Mouse (Mus musculus) stomach, postnatal 0 days (tissue): Measurements from ENCODE around the gene Rsph9. TPM values are rescaled to one million over a fixed set of nuclear protein-coding genes. Genes with fewer than 3 reads are reported as not detected.
A peak's percentile ranks its signal among the peaks of the same experiment; 100 is the strongest.

Experiments used
- ATAC-seq: fragments of 200-750 bp; cut with Nextera tagmentation; 2 replicates; pipeline ENCODE4 v1.8.0; 2017; ENCODE audit not compliant: low FRiP score, low TSS enrichment
- DNase-seq: peaks from one replicate; pipeline ENCODE4 v3.0.0-alpha.2; 2016; ENCODE audit warnings: low spot score
- H3K27ac ChIP-seq: fragments of 300-500 bp; sonication (generic); replicated peaks from 2 replicates; pipeline ENCODE4 v1.5.1; 2014; ENCODE audit warnings: mild to moderate bottlenecking, control low read depth
- H3K27me3 ChIP-seq: fragments of 300-500 bp; sonication (generic); 2 replicates; pipeline ENCODE4 v1.6.1; 2014; ENCODE audit warnings: low read length; ENCODE audit not compliant: control insufficient read depth, insufficient read depth
- H3K36me3 ChIP-seq: fragments of 300-500 bp; sonication (generic); 2 replicates; pipeline ENCODE4 v1.6.1; 2014; ENCODE audit warnings: low read length, mixed read lengths; ENCODE audit not compliant: control insufficient read depth, insufficient read depth
- H3K4me1 ChIP-seq: fragments of 300-500 bp; sonication (generic); replicated peaks from 2 replicates; pipeline ENCODE4 v1.6.1; 2014; ENCODE audit warnings: antibody characterized with exemption; ENCODE audit not compliant: control insufficient read depth, insufficient read depth
- H3K4me2 ChIP-seq: fragments of 300-500 bp; sonication (generic); replicated peaks from 2 replicates; pipeline ENCODE4 v1.6.1; 2014; ENCODE audit warnings: low read depth, mild to moderate bottlenecking, control low read depth, moderate library complexity
- H3K4me3 ChIP-seq: fragments of 300-500 bp; sonication (generic); 2 replicates; pipeline ENCODE4 v1.5.1; 2014; ENCODE audit warnings: low read depth, low read length, control low read depth
- H3K9ac ChIP-seq: fragments of 300-500 bp; sonication (generic); 2 replicates; pipeline ENCODE4 v1.6.1; 2014; ENCODE audit warnings: mild to moderate bottlenecking, low read length, control low read depth, mixed read lengths
- H3K9me3 ChIP-seq: fragments of 300-500 bp; sonication (generic); 2 replicates; pipeline ENCODE4 v1.6.1; 2016; ENCODE audit warnings: low read length; ENCODE audit not compliant: control insufficient read depth
- CTCF ChIP-seq: IDR thresholded peaks from 2 replicates; pipeline ENCODE4 v1.5.1; 2016; ENCODE audit warnings: antibody characterized with exemption, low read depth, mild to moderate bottlenecking, moderate library complexity
- EP300 ChIP-seq: optimal IDR thresholded peaks from 2 replicates; pipeline ENCODE3; 2016; ENCODE audit warnings: antibody characterized with exemption
- WGBS: fragments of 180-500 bp; shearing (Covaris S2); extraction: QIAGEN DNeasy Blood & Tissue Kit; methylation state at CpG from one replicate; pipeline ENCODE4 v1.1.7; 2014; 5-methylcytosine and 5-hydroxymethylcytosine counted together
- polyA plus RNA-seq: library from polyadenylated mRNA; unstranded; fragments of >200 nt; fragmentation: Nextera tagmentation; extraction: Ambion mirVana; gene quantifications from 2 replicates; pipeline ENCODE4 v1.2.1, GENCODE M21; 2015

Rsph9 gene
- polyA plus RNA-seq, 1 experiment from 2014 or later: 13.1 TPM

DNA sequence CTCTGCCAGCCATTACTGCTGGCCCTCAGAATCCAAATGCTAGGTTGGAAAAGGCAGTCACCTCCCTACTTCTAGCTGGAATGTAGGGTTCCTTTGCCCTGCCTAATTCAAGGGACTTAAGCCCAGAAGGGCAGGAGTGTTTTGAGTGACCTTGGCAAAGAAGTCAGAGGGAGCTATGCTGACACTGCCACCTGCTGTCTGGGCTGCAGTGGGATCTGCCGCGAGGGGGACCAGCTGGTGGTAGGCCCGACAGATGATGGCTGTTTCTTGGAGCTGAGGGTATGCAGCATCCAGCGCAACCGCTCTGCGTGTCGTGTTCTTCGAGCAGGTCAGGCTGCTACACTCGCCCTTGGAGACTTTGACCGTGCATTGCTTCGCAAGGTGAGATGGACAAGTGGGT, 23.0 kb upstream of the Rsph9 start:
- no peaks in the 10 kb centered on the region for H3K9me3 ChIP-seq
- no peaks in the 10 kb centered on the region; the same call in 1 of the 2 replicates for H3K4me1 ChIP-seq
- H3K9ac ChIP-seq: no peak overlapping the region
- no peak overlapping the region for H3K4me2 ChIP-seq
- ATAC-seq (no peak), DNase-seq (no peak)
- WGBS: 78% methylated on average over 11 of the region's 11 CpGs
- no peak overlapping the region for H3K4me3 ChIP-seq
- TF ChIP-seq CTCF (peak; percentile 59), EP300 (no peak)
- H3K27ac ChIP-seq: no peak overlapping the region
- H3K27me3 ChIP-seq: no peaks in the 10 kb centered on the region
- peaks cover 31% of the 10 kb centered on the region for H3K36me3 ChIP-seq

DNA sequence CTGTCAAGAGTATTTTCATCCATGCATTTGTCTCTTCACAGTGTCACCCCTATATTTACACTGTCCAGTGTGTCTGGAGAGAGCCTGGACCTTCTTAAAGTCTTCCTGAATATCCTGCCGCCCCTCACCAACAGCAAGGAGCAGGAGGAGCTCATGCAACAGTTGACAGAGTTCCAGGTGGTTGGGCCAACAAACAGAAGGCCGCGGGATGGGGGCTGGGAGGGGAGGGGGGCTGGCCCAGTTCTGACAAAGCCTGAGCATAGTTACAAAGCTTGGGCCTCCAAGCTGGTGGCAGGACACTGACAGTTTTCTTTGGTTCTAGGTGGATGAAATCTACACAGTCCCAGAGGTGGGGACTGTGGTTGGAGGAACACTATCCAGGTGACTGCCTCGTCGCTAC, 22.3 kb upstream of the Rsph9 start:
- TF ChIP-seq CTCF: no peak
- no peak for TF ChIP-seq EP300
- no peaks in the 10 kb centered on the region; the same call in 1 of the 2 replicates for H3K4me1 ChIP-seq
- DNase-seq: no peak
- ATAC-seq: no peak
- H3K9me3 ChIP-seq: no peaks in the 10 kb centered on the region
- peaks cover 29% of the 10 kb centered on the region for H3K36me3 ChIP-seq
- no peaks in the 10 kb centered on the region for H3K27me3 ChIP-seq
- H3K4me3 ChIP-seq: no peak overlapping the region
- H3K9ac ChIP-seq: no peak overlapping the region
- WGBS: 56% methylated on average over 5 of the region's 5 CpGs
- H3K4me2 ChIP-seq: no peak overlapping the region
- no peak overlapping the region for H3K27ac ChIP-seq

DNA sequence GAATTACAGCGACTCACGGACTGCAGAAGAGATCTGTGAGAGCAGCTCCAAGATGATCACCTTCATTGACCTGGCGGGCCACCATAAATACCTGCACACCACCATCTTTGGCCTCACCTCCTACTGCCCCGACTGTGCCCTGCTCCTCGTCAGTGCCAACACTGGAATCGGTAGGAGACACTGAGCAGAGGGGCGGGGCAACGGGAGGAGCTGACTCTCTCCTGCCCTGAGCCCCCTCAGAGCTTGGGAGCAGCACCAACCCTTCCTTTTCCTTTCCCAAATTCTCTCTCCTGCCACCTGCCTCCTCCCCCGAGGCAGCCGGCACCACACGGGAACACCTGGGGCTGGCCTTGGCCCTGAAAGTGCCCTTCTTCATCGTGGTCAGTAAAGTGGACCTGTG, 21.4 kb upstream of the Rsph9 start:
- no peak overlapping the region for H3K4me3 ChIP-seq
- ATAC-seq (no peak), DNase-seq (no peak)
- no peak overlapping the region for H3K4me2 ChIP-seq
- TF ChIP-seq CTCF (no peak), EP300 (no peak)
- H3K4me1 ChIP-seq: no peaks in the 10 kb centered on the region; the same call in 1 of the 2 replicates
- WGBS: 84% methylated on average over 12 of the region's 12 CpGs
- H3K36me3 ChIP-seq: peaks cover 29% of the 10 kb centered on the region
- no peak overlapping the region for H3K9ac ChIP-seq
- H3K27ac ChIP-seq: no peak overlapping the region
- H3K27me3 ChIP-seq: no peaks in the 10 kb centered on the region
- no peaks in the 10 kb centered on the region for H3K9me3 ChIP-seq

DNA sequence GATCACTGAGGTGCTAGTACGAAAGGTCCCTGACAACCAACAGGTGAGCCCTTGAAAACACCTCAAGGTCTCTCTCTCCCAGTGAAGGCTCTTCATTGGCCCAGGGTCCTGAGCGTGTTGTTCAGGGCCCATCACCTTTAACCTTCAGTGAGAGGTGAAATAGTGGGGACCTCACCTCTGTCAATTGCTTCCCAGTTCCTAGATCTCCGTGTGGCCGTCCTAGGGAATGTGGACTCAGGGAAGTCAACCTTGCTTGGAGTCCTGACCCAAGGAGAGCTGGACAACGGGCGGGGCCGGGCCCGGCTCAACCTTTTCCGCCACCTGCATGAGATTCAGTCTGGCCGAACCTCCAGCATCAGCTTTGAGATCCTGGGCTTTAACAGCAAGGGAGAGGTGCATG, 20.8 kb upstream of the Rsph9 start:
- Histone ChIP-seq H3K36me3 (peaks cover 25% of the 10 kb centered on the region), H3K4me3 (no peak overlapping the region), H3K4me2 (no peak overlapping the region), H3K9me3 (no peaks in the 10 kb centered on the region), H3K27me3 (no peaks in the 10 kb centered on the region), H3K27ac (no peak overlapping the region), H3K4me1 (no peaks in the 10 kb centered on the region; the same call in 1 of the 2 replicates), H3K9ac (no peak overlapping the region)
- 84% methylated on average over 10 of the region's 10 CpGs for WGBS
- no peak for ATAC-seq
- no peak for DNase-seq
- TF ChIP-seq CTCF (no peak), EP300 (no peak)

DNA sequence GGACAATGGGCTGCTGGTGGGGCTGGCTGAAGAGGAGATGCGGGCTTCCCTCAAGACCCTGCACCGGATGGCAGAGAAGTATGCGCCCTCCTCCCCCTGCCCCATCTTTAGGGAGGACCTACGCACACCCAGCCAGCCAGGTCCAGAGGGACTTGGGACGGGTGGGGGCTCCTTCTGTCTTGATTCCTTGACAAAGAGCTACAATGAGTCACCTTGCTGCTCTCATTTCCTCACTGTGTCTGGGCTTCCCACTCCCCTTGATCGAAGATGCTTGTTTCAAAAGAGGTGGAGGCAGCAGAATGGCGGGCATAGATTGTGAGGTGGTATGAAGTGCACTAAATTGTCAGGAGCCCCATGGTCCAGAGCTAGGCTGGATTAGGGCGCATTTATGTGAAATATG, 20.3 kb upstream of the Rsph9 start:
- H3K4me1 ChIP-seq: no peaks in the 10 kb centered on the region; the same call in 1 of the 2 replicates
- 94% methylated on average over 8 of the region's 8 CpGs for WGBS
- TF ChIP-seq CTCF: no peak
- ATAC-seq: no peak
- DNase-seq: no peak
- no peak overlapping the region for H3K9ac ChIP-seq
- peaks cover 22% of the 10 kb centered on the region for H3K36me3 ChIP-seq
- no peak overlapping the region for H3K27ac ChIP-seq
- H3K4me2 ChIP-seq: no peak overlapping the region
- H3K4me3 ChIP-seq: no peak overlapping the region
- H3K27me3 ChIP-seq: no peaks in the 10 kb centered on the region
- H3K9me3 ChIP-seq: no peaks in the 10 kb centered on the region

DNA sequence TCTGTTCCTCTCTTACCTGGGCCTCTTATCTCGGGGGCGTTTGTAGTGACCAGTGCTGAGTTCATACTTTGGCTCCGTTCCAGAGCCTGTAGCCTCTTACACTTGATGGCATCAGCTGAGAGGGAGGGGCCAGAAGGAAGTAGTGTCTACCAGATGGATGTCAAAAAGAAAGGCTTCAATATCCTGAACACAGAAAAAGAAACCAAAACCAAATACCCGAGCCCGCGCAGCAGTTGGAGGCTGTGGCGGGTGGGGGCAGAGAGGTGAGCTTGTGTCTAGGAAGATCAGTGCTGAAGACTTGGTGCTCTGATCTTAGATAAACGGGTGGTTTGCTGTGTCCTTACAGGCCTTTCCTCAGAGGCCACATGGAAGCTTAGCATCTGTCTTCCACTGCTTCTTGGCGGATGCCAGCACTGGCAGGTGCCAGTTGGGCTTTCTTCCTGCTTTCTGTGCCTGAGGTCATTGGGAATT, 19.0 kb upstream of the Rsph9 start:
- DNase-seq (peak; percentile 78), ATAC-seq (peak; percentile 33)
- H3K9ac ChIP-seq: no peak overlapping the region
- no peak overlapping the region for H3K4me3 ChIP-seq
- no peaks in the 10 kb centered on the region; the same call in 1 of the 2 replicates for H3K4me1 ChIP-seq
- no peak for TF ChIP-seq EP300
- TF ChIP-seq CTCF: no peak
- no peaks in the 10 kb centered on the region for H3K9me3 ChIP-seq
- 57% methylated on average over 9 of the region's 9 CpGs for WGBS
- peak overlapping the region; percentile 65 for H3K27ac ChIP-seq
- H3K27me3 ChIP-seq: no peaks in the 10 kb centered on the region
- peak overlapping the region; percentile 86 for H3K4me2 ChIP-seq
- H3K36me3 ChIP-seq: peaks cover 16% of the 10 kb centered on the region
